Mouse (Mus musculus) myocyte (in vitro differentiated cells): ENCODE data around the gene Btk.

Source experiments
- E2F4 ChIP-seq: IDR thresholded peaks from one replicate; pipeline ENCODE4 v1.6.1; 2011; ENCODE audit warnings: mild to moderate bottlenecking, control low read depth, moderate library complexity; ENCODE audit not compliant: insufficient read depth
- MAX ChIP-seq: IDR thresholded peaks from one replicate; pipeline ENCODE4 v1.6.1; 2011; ENCODE audit warnings: low read depth, mild to moderate bottlenecking, control low read depth
- MYOG ChIP-seq, 3 experiments: IDR thresholded peaks; one replicate each; pipeline ENCODE4 v1.6.1; 2011; ENCODE audit warnings: control low read depth in 2 of 3, low read depth in 2 of 3, mild to moderate bottlenecking in 2 of 3; ENCODE audit not compliant: insufficient read length in 2 of 3, control insufficient read depth in 1 of 3, insufficient read depth in 1 of 3
- POLR2A ChIP-seq: IDR thresholded peaks from one replicate; pipeline ENCODE4 v1.6.1; 2011; ENCODE audit warnings: low read depth, mild to moderate bottlenecking, control low read depth, moderate library complexity; ENCODE audit not compliant: insufficient read length
- POLR2AphosphoS2 ChIP-seq: IDR thresholded peaks from one replicate; pipeline ENCODE4 v1.6.1; 2011; ENCODE audit warnings: low read depth, control low read depth; ENCODE audit not compliant: insufficient read length
- REST ChIP-seq: IDR thresholded peaks from one replicate; pipeline ENCODE4 v1.6.1; 2011; ENCODE audit warnings: mild to moderate bottlenecking, control low read depth, moderate library complexity; ENCODE audit not compliant: insufficient read depth, insufficient read length
- SRF ChIP-seq: IDR thresholded peaks from one replicate; pipeline ENCODE4 v1.6.1; 2011; ENCODE audit warnings: low read depth; ENCODE audit not compliant: control insufficient read depth, insufficient read length
- TCF12 ChIP-seq: IDR thresholded peaks from one replicate; pipeline ENCODE4 v1.6.1; 2011; ENCODE audit warnings: mild to moderate bottlenecking, control low read depth; ENCODE audit not compliant: poor library complexity, insufficient read depth, severe bottlenecking
- USF1 ChIP-seq: IDR thresholded peaks from one replicate; pipeline ENCODE4 v1.6.1; 2011; ENCODE audit warnings: low read depth, mild to moderate bottlenecking, control low read depth, moderate library complexity

- TF ChIP-seq E2F4 = no peak
- TF ChIP-seq POLR2A = no peak
- no peak for TF ChIP-seq MYOG (IDR thresholded peaks at IDR 0.05; ENCODE audit: control insufficient read depth in 1 of 3, insufficient read depth in 1 of 3, insufficient read length in 2 of 3, low read depth in 2 of 3)
- no peak for TF ChIP-seq MAX
- no peak for TF ChIP-seq POLR2AphosphoS2
- no peak for TF ChIP-seq REST
- TF ChIP-seq SRF = no peak
- no peak for TF ChIP-seq TCF12
- TF ChIP-seq USF1 = no peak
Observed at GRCm38 (mm10) chrX:134612285-134612959, 29.1 kb upstream of the Btk start.
